Mouse (Mus musculus) CH12.LX (cell line): ENCODE results near the gene Ssbp3. TPM values are rescaled to one million over a fixed set of nuclear protein-coding genes. Genes with fewer than 3 reads are reported as not detected.

Experiments
- DNase-seq: peaks from one replicate; pipeline ENCODE4 v3.0.0-alpha.2; 2013; ENCODE audit errors: extremely low read depth
- H3K27ac ChIP-seq: 2 replicates; pipeline ENCODE4 v1.5.1; 2012; ENCODE audit warnings: low read depth, mild to moderate bottlenecking, control low read depth, moderate library complexity; ENCODE audit not compliant: insufficient read depth
- H3K27me3 ChIP-seq: replicated peaks from 2 replicates; pipeline ENCODE3; 2012; ENCODE audit warnings: inconsistent platforms
- H3K36me3 ChIP-seq, 2 experiments: replicated peaks in 1 of 2; 2 replicates each; pipeline versions ENCODE3 to v1.6.1; 2012; ENCODE audit warnings: inconsistent platforms in 1 of 2, low read length in 1 of 2, mild to moderate bottlenecking in 1 of 2, mixed read lengths in 1 of 2, moderate library complexity in 1 of 2; ENCODE audit not compliant: control insufficient read depth in 1 of 2, insufficient read depth in 1 of 2
- H3K4me1 ChIP-seq, 2 experiments: 2 replicates each; pipeline ENCODE4 v1.6.1; 2012; ENCODE audit warnings: inconsistent platforms in 1 of 2, moderate library complexity in 1 of 2; ENCODE audit not compliant: insufficient read depth in 2 of 2, control insufficient read depth in 1 of 2
- H3K4me2 ChIP-seq: 2 replicates; pipeline ENCODE4 v1.6.1; 2012; ENCODE audit warnings: low read depth, mild to moderate bottlenecking, control low read depth; ENCODE audit not compliant: poor library complexity, insufficient read depth, severe bottlenecking
- H3K4me3 ChIP-seq, 3 experiments: fragments of 150-350 bp in 1 of 3; sonication (generic) in 1 of 3; replicated peaks in 1 of 3; 2 replicates each; pipeline versions ENCODE3 to v1.5.1; 2011 to 2012; ENCODE audit warnings: low read depth in 2 of 3, low read length in 2 of 3, mild to moderate bottlenecking in 2 of 3, moderate library complexity in 2 of 3, control low read depth in 1 of 3, improper control_type of control experiment in 1 of 3, inconsistent platforms in 1 of 3, mixed read lengths in 1 of 3; ENCODE audit not compliant: poor library complexity in 1 of 3
- H3K79me2 ChIP-seq: replicated peaks from 2 replicates; pipeline ENCODE4 v1.6.1; 2012; ENCODE audit warnings: mild to moderate bottlenecking, moderate library complexity; ENCODE audit not compliant: control insufficient read depth, poor library complexity, insufficient read depth, severe bottlenecking; ENCODE audit errors: extremely low read depth
- H3K9ac ChIP-seq: 2 replicates; pipeline ENCODE4 v1.6.1; 2012; ENCODE audit warnings: low read depth, mild to moderate bottlenecking, control low read depth, moderate library complexity; ENCODE audit not compliant: insufficient read depth
- H3K9me3 ChIP-seq: replicated peaks from 2 replicates; pipeline ENCODE3; 2012; ENCODE audit warnings: low read length, inconsistent platforms, mixed read lengths
- BHLHE40 ChIP-seq: IDR thresholded peaks from 2 replicates; pipeline ENCODE4 v1.6.1; 2011; ENCODE audit warnings: mild to moderate bottlenecking, low read depth, low read length, improper control_type of control experiment
- E2F4 ChIP-seq: IDR thresholded peaks from 2 replicates; pipeline ENCODE4 v1.6.1; 2011; ENCODE audit warnings: low read depth, low read length, improper control_type of control experiment; ENCODE audit not compliant: insufficient replicate concordance
- ELF1 ChIP-seq: IDR thresholded peaks from 2 replicates; pipeline ENCODE4 v1.6.1; 2014; ENCODE audit warnings: low read depth, mild to moderate bottlenecking, inconsistent platforms, low read length, improper control_type of control experiment
- EP300 ChIP-seq: IDR thresholded peaks from 2 replicates; pipeline ENCODE4 v1.6.1; 2011; ENCODE audit warnings: low read length, improper control_type of control experiment
- GABPA ChIP-seq: IDR thresholded peaks from 2 replicates; pipeline ENCODE4 v1.6.1; 2012; ENCODE audit warnings: low read depth, low read length, improper control_type of control experiment, inconsistent platforms; ENCODE audit not compliant: insufficient replicate concordance
- HCFC1 ChIP-seq: IDR thresholded peaks from 2 replicates; pipeline ENCODE4 v1.6.1; 2012; ENCODE audit warnings: low read depth, mild to moderate bottlenecking, inconsistent platforms, low read length, improper control_type of control experiment
- KAT2A ChIP-seq: IDR thresholded peaks from 2 replicates; pipeline ENCODE4 v1.6.1; 2012; ENCODE audit warnings: low read length, improper control_type of control experiment, inconsistent platforms; ENCODE audit not compliant: insufficient replicate concordance
- MAX ChIP-seq: IDR thresholded peaks from 2 replicates; pipeline ENCODE4 v1.6.1; 2011; ENCODE audit warnings: low read length, improper control_type of control experiment
- MAZ ChIP-seq: IDR thresholded peaks from 2 replicates; pipeline ENCODE4 v1.6.1; 2012; ENCODE audit warnings: low read depth, mild to moderate bottlenecking, inconsistent platforms, low read length, improper control_type of control experiment, moderate library complexity
- MYC ChIP-seq: IDR thresholded peaks from 2 replicates; pipeline ENCODE4 v1.6.1; 2011; ENCODE audit warnings: low read depth, mild to moderate bottlenecking, improper control_type of control experiment, low read length
- NRF1 ChIP-seq: IDR thresholded peaks from 2 replicates; pipeline ENCODE4 v1.6.1; 2014; ENCODE audit warnings: low read depth, mild to moderate bottlenecking, inconsistent platforms, low read length, improper control_type of control experiment, moderate library complexity
- PAX5 ChIP-seq: IDR thresholded peaks from 2 replicates; pipeline ENCODE4 v1.6.1; 2012; ENCODE audit warnings: low read length, inconsistent platforms, mixed read lengths
- RCOR1 ChIP-seq: conservative IDR thresholded peaks from 2 replicates; pipeline ENCODE4 v1.6.1; 2012; ENCODE audit warnings: low read depth, mild to moderate bottlenecking, inconsistent platforms, low read length, improper control_type of control experiment
- SIN3A ChIP-seq: IDR thresholded peaks from 2 replicates; pipeline ENCODE4 v1.6.1; 2012; ENCODE audit warnings: low read length, improper control_type of control experiment, inconsistent platforms
- SMC3 ChIP-seq: IDR thresholded peaks from 2 replicates; pipeline ENCODE4 v1.6.1; 2011; ENCODE audit warnings: low read depth, low read length, improper control_type of control experiment
- TCF12 ChIP-seq: IDR thresholded peaks from 2 replicates; pipeline ENCODE4 v1.6.1; 2014; ENCODE audit warnings: low read depth, mild to moderate bottlenecking, inconsistent platforms, low read length, improper control_type of control experiment
- UBTF ChIP-seq: IDR thresholded peaks from 2 replicates; pipeline ENCODE4 v1.6.1; 2012; ENCODE audit warnings: low read depth, mild to moderate bottlenecking, inconsistent platforms, low read length, improper control_type of control experiment, moderate library complexity
- USF2 ChIP-seq: conservative IDR thresholded peaks from 2 replicates; pipeline ENCODE4 v1.6.1; 2011; ENCODE audit warnings: low read depth, low read length, improper control_type of control experiment
- ZNF384 ChIP-seq: IDR thresholded peaks from 2 replicates; pipeline ENCODE4 v1.6.1; 2012; ENCODE audit warnings: low read depth, low read length, improper control_type of control experiment, inconsistent platforms
- dilution Hi-C: fragments of 300-500 bp; cut with MboI; formaldehyde crosslinking; loops from 2 replicates; pipeline ENCODE4 v1.14.3; 2020; ENCODE audit warnings: low sequenced_read_pairs; ENCODE audit not compliant: extremely low pct_unique_long_range_greater_than_20kb, extremely low pct_ligation_motif_present
- in situ Hi-C: fragments of 300-500 bp; cut with MboI; formaldehyde crosslinking; loops from 3 replicates; pipeline ENCODE4 v1.14.3; 2019; ENCODE audit warnings: low sequenced_read_pairs, low pct_ligation_motif_present, low pct_unique_long_range_greater_than_20kb, mixed read lengths
- polyA plus RNA-seq: library from polyadenylated mRNA; unstranded; fragments of >175 nt; gene quantifications from 2 replicates; pipeline ENCODE4 v1.2.1, GENCODE M21; 2012; ENCODE audit warnings: low read depth; ENCODE audit not compliant: insufficient read length
- total RNA-seq, 2 experiments: library from RNA; depleted of rRNA; stranded (reverse); fragments of 300-350 nt in 1 of 2; fragments of >200 nt in 1 of 2; gene quantifications; 2 replicates each; pipeline ENCODE4 v1.2.3; 2012 to 2014

Gene Ssbp3
- total and polyA plus RNA-seq, 3 experiments: 32.4 to 129 (median 76.5) TPM

DNA sequence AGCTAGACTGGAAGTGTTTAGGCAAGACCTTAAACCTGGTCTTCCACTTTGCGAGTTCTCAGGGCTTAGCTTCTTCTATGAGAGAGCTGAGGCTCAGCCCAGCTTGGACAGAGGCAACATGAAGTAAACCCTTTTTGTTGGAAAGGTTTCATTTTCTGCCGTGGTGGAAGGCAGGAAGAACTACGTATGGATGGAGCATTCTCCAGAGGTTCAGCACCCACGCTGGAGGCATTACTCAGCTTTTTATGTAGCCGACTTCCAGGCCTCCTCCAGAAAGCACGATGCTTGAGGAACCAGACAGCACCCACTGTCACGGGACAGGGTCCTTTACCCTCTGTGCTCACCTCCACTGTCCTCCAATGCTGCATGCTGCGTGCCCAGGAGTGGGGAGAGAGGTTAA lies 48.6 kb upstream of the Ssbp3 start:
- H3K4me1 ChIP-seq: peaks cover 3 to 11% of the 10 kb centered on the region in 2 experiments; a peak in 2 of 4 replicates
- no peak overlapping the region for H3K27ac ChIP-seq

DNA sequence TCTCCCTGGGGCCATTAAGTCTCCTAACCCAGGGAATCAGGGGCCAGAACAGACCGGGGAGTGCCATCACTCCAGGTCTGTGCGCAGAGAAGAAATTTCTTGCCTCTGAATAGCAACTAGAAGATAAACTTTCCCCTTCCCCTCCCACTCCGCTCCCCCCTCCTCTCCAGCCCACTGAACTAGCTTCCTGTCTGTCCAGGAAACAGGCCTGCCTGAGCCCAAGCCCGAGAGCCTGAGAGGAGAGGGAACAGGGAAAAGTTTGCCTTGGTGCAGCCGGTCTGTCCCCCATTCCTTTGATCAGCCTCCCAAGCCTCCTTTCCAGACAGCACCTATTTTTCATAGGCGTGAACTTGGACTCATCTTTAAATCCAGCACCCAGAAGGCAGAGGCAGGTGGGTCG lies 48.2 kb upstream of the Ssbp3 start:
- in situ Hi-C loops: loop anchor here (5.0 kb wide), 1 partner anchor 40 kb away; no protein-coding TSS in a partner anchor
- Histone ChIP-seq H3K4me1 (peaks cover 4 to 11% of the 10 kb centered on the region in 2 experiments; a peak in 2 of 4 replicates), H3K4me3 (no peak overlapping the region), H3K36me3 (no peaks in the 10 kb centered on the region), H3K79me2 (no peaks in the 10 kb centered on the region), H3K27ac (no peak overlapping the region), H3K4me2 (no peak overlapping the region), H3K9me3 (no peaks in the 10 kb centered on the region), H3K27me3 (no peaks in the 10 kb centered on the region), H3K9ac (no peak overlapping the region)
- TF ChIP-seq RCOR1: no peak
- TF ChIP-seq GABPA: no peak
- TF ChIP-seq BHLHE40: no peak
- no peak for TF ChIP-seq MAX
- TF ChIP-seq ELF1: no peak
- no peak for TF ChIP-seq ZNF384
- no peak for TF ChIP-seq MYC
- no peak for TF ChIP-seq EP300
- TF ChIP-seq SMC3: no peak
- TF ChIP-seq E2F4: no peak
- TF ChIP-seq TCF12: no peak
- no peak for TF ChIP-seq NRF1
- no peak for TF ChIP-seq SIN3A
- no peak for TF ChIP-seq KAT2A
- dilution Hi-C loops: no loop called here
- DNase-seq: no peak

More for the DNA sequence above, 48.6 kb upstream of the Ssbp3 start:
- no peaks in the 10 kb centered on the region for H3K36me3 ChIP-seq
- in situ Hi-C loops (loop anchor here (5.0 kb wide), 1 partner anchor 40 kb away; no protein-coding TSS in a partner anchor), dilution Hi-C loops (no loop called here)
- H3K27me3 ChIP-seq: no peaks in the 10 kb centered on the region
- no peak overlapping the region for H3K4me2 ChIP-seq
- no peak overlapping the region for H3K9ac ChIP-seq
- no peaks in the 10 kb centered on the region for H3K79me2 ChIP-seq
- no peak overlapping the region for H3K4me3 ChIP-seq
- DNase-seq: no peak
- no peak for TF ChIP-seq USF2
- TF ChIP-seq MAZ: no peak
- no peak for TF ChIP-seq HCFC1
- TF ChIP-seq MYC: no peak
- no peak for TF ChIP-seq UBTF
- no peak for TF ChIP-seq PAX5
- no peak for TF ChIP-seq EP300
- no peak for TF ChIP-seq KAT2A
- H3K9me3 ChIP-seq: no peaks in the 10 kb centered on the region
